Mouse (Mus musculus) kidney, postnatal 10 days (tissue): ENCODE results near the gene Scn2b.

Experiments used
- DNase-seq: peaks from one replicate; pipeline ENCODE4 v3.0.0; 2021; ENCODE audit warnings: mixed read lengths

The Scn2b gene

DNA sequence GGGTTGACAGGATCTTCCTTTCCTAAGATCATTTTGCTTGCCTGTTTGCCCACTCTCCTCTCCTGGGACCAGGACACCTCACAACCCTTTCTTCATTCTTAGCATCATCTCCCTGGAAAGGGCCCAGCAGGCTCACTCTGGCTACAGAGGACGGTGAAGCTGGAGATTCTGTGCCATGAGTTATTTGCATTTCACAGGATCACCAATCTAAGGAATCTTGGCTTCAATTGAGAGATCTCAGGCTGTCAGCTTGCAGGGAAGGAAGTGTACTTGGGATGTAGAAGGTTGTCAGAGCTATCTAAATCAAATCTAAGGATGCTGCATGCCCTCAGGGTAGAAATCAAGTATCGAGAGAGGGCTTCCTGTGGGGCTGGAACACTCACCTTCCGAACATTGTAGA is 55.9 kb downstream of the Scn2b start:
- no peak for DNase-seq

DNA sequence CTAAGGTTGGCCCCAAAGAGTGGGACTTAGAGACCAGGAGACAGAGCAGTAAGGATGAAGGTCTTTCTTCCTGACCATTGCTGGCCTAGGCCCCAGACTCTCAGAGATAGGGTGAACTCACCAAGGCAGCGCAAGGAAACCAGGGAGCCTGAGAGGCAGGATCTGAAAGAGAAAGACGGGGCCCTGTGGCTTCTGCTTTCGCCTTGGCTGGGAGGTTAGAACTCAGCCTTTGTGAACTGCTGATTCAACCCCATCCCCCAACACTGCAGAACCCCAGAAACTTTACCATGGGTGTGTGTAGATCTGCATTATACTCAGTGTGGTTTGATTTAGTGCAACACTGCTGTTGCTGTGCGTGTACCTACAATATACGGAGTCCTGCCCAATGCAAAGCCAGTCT is 61.7 kb downstream of the Scn2b start:
- DNase-seq: no peak
